Mouse (Mus musculus) inflammation-experienced regulatory T-cells, adult 6 months (primary cell): ENCODE measurements at regions not wholly inside any gene's neighbourhood (a gene's known extent, or its start where the extent isn't known, plus 50 kb on each side); places are given as distances from the start of the nearest gene placed in this dataset.
"Not testable (repeated sequence)": the region's sequence is repeated elsewhere in the genome, so short reads cannot be mapped to it uniquely, and the experiment has no call there.

Experiments used
- ATAC-seq: one replicate; pipeline ENCODE4 v1.8.0; 2017

DNA sequence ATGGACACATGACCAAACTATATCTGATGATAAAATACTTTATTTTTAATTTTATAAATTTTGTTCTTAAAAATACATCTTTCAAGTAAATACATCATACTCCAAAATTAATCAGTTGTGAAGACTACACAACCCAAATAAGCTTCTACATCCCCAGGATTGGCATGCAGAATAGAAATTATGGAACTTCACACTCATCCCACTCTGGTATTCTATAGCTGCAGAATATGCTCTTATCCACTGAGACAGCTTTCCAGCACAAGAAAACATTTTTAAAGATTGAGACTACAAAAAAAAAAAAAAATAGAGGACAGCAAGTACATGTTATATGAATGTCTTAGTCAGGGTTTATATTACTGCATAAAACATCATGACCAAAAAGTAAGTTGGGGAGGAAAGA is 94.4 kb downstream of the Gm11232 start:
- no peak for ATAC-seq

- no peak for ATAC-seq
These were observed 117.2 kb downstream of the Gm11232 start for GRCm38 (mm10) chr4:71640521-71640920.

DNA sequence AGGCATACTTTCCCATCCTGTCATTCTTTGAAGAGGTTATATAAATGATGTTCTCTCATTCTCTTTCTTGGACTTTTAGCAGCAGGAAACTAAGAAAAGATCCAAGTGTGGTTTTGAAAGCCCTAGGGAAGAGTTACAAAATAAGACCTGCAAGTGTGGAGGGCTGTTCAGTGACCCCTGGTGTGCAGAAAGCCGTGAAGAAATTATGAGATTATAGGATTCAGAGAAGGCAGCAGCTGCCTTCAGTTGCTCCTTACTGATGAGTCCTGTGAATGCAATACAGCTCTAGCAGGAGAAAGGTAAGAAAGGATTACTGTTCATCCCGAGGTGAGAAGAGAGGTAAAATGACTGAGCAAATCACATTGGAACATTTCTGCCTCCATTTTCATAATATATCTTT is 130.7 kb downstream of the Gm11232 start:
- ATAC-seq, result no peak

- no peak for ATAC-seq
These were observed 131.1 kb downstream of the Gm11232 start for GRCm38 (mm10) chr4:71626626-71627025.

DNA sequence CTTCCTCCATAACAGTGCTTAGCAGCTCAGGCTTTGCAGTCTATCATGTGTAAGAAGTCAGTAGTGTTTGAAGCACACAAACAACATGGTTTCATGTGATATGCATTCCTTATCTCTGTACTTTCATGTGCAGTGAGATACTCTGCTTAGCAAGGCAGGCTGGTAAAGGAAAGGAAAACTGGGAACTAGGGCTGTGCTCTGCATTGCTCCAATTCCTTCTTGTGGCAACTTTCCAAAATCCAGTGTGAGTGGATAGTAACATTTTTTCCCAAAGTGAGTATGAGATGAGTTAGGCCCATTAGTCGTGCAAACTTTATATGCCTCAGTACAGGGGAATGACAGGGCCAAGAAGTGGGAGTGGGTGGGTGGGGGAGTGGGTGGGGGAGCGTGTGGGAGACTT is 133.0 kb downstream of the Gm11232 start:
- ATAC-seq, result no peak

- no peak for ATAC-seq
These were observed 144.0 kb downstream of the Gm11232 start for GRCm38 (mm10) chr4:71613720-71614119.

- no peak for ATAC-seq
These were observed 171.9 kb downstream of the Gm11232 start for GRCm38 (mm10) chr4:71585880-71586279.

GRCm38 (mm10) chr4:71560656-71561055 is 197.1 kb downstream of the Gm11232 start:
- no peak for ATAC-seq

DNA sequence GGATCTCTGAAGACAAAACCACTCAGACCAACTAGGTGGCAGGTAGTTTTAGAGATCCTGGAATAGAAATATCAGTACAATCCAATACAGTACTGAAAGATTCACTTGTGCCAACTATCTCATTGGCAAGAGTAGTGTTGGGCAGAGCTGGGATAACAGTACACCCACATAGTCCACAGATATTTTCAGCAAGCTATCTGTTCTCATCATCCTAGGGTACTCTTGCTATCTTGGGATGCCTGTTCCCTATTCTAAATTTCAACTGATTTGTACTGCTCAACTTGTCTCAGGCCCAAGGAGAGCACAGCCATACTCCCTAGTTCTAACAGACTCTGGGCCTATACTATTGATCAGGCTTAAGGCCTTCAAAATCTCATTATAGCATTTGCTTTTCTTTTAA is 218.6 kb downstream of the Gm11232 start:
- ATAC-seq, result no peak

DNA sequence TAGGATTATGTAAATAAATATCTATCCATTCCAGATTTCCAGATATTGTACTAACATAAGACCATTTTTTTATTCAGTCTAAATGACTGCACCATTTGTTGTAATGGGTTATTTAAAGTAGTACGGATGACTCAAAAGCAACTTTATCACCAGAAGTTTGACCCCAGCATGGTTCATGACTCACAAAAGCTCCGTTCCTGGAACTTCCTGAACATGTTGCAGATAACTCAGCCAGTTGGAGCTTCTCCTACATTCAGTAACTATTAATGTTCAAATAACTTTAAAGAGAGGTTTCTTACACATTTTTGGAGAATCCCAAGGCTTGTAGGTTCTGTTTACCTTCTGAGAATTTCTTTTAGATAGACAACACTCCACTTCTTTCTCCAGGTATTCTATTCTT is 219.8 kb downstream of the Gm11232 start:
- ATAC-seq, result no peak

DNA sequence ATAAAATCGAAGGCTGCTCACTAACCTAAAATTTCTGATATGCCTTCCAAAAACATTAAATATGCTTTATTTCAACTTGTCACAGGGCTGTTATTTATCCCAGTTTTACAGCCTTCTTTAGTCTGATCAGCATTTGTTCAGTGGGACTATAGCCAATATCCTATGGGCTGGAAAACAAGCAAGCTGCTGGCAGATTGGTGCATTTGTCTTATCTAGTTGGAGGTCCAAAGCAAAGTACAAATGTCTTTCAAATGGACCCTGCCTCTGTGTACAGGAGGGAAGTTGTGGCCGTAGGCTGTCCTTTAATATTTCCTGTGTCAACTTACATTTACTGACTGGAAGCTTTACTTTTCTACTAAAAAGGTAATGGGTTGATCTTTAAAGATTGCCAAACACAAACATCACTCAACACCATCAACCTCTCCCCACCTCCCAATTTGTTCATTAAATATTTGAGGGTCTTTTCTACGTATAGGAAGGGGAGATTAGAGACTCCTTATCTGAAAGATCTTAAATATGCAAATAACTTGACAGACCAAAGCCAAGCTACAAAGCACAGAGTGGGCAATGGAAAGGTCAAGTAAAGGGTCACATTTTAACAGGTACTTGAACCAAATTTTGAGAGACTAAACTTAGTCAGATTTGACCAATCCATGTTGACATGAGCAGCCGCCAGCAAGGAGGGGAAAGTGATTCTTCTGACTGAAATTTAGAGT is 233.4 kb downstream of the Gm11232 start:
- no peak for ATAC-seq

GRCm38 (mm10) chr4:71520751-71521150 is 237.0 kb downstream of the Gm11232 start:
- ATAC-seq, result no peak

GRCm38 (mm10) chr4:71517921-71518404 is 239.8 kb downstream of the Gm11232 start:
- ATAC-seq, result no peak

GRCm38 (mm10) chr4:71506911-71507310 is 250.9 kb downstream of the Gm11232 start:
- ATAC-seq, result no peak

- no peak for ATAC-seq
These were observed 268.0 kb downstream of the Gm11232 start for GRCm38 (mm10) chr4:71489788-71490187.

- no peak for ATAC-seq
These were observed 269.1 kb downstream of the Gm11232 start for GRCm38 (mm10) chr4:71488663-71489161.

DNA sequence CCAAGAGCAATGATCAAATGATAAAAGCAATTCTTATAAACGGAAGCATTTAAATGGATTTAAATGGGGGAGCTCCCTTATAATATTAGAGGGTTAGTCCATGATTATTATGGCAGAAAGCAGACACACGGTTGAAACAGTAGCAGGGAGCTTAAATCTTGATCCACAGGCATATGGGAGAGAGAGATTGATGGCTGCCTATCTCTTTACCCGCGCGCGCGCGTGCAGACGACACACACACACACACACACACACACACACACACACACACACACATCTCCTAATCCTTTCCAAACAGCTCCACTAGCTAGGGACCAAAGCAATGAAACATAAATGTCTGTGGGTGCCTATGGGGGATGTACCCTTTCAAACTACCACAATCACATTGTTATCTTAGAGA is 269.7 kb downstream of the Gm11232 start:
- ATAC-seq, result no peak

GRCm38 (mm10) chr4:71480960-71481359 is 276.8 kb downstream of the Gm11232 start:
- no peak for ATAC-seq

GRCm38 (mm10) chr4:71470580-71470979 is 287.2 kb downstream of the Gm11232 start:
- no peak for ATAC-seq

GRCm38 (mm10) chr4:71454811-71455210 is 303.0 kb downstream of the Gm11232 start:
- ATAC-seq, result no peak

DNA sequence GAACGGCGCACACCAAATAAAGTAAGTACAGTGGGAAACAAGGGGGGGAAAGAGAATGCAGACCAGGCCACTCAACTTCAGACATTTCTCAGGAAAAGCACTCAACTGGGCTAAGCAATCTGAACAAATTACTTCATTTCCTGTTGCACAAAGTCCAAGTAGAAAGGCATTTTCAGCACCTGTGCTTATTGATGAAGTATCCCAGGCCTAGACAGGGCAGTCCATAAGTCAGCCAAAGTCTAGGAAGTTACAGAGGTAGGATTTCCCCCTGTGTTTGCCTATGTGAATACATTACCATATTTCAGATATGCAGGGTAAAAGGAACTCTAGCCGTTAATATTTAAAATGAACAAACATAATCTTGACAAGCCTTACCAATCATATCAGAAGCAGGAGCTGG is 304.3 kb downstream of the Gm11232 start:
- no peak for ATAC-seq

- no peak for ATAC-seq
These were observed 311.3 kb downstream of the Gm11232 start for GRCm38 (mm10) chr4:71446461-71446860.

DNA sequence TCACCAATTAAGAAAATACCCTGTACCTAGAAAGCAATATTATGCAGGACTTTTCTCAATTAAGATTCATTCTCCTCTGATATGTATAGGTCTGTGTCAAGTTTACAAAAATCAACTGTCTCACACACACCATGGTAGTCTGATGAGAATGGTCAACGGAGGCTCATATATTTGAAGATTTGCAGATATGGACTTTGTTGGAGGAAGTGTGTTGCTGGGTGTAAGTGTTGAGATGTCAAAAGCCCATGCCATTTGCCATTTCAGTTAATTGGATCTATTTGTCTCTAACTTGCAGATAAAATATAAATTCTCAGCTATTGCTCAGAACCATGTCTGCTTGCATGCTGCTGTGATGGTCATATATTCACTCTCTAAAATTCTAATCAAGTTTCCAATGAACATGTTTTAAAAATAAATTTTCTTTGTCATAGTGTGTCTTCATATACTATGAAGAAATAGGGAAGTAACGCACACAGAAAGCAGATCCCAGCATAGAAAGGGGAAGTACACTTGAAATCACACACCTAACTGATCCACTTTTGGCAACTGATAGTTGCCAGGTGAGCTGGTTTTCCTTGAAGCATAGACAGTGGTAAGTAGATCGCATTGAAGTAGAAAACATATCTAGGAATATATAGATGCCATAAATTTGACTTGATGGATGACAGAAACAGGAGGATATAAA is 326.4 kb downstream of the Gm11232 start:
- no peak for ATAC-seq

DNA sequence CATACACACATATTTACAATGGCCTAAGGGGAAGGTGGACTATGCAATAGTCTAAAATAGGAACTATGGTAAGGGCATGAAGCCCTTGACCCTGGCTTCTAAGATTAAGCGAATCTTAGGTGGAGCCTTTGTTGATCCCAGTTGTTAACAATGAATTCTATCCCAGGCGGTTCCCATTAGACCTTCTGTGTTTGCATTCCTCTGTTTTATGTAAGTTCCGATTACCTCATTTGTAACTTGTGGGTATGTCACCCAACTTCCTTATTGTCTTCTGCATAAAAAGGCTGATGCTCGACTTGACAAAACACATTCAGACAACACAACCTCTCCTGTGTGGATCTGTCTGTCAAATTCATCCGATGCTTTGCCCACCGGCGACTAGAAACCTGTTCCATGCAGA is 335.6 kb downstream of the Gm11232 start:
- ATAC-seq, result not testable (repeated sequence)
